Mouse (Mus musculus): ENCODE results near the gene Nr6a1. TPM values are rescaled to one million over a fixed set of nuclear protein-coding genes. Genes with fewer than 3 reads are reported as not detected.

Gene Nr6a1
- total RNA-seq, 2 experiments from 2014 or later = 5.6 to 7.0 TPM

DNA sequence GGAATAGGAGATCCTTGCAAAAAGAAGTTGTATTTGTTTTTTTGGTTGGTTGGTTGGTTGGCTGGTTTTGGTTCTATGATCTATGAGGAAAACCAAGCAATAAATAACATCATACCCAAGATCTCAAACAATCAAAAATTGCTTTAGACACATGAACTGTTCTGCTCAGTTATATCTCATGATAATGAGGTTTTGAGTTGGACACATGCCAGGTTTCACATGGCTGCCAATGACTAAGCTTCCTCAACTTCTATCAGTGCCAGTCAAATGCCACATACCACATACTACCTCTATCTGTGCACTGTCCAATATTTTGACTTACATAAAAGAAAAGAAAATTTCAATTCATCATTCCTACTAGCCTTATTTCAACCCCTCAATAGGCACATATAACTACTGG is 101.3 kb downstream of the Nr6a1 start:
- no peak for TF ChIP-seq CTCF (conservative IDR thresholded peaks at IDR 0.05)
- no peak for DNase-seq (ENCODE audit: low spot score in 2 of 2)
- Histone ChIP-seq H3K27ac (no peak overlapping the region), H3K4me3 (no peak overlapping the region)

DNA sequence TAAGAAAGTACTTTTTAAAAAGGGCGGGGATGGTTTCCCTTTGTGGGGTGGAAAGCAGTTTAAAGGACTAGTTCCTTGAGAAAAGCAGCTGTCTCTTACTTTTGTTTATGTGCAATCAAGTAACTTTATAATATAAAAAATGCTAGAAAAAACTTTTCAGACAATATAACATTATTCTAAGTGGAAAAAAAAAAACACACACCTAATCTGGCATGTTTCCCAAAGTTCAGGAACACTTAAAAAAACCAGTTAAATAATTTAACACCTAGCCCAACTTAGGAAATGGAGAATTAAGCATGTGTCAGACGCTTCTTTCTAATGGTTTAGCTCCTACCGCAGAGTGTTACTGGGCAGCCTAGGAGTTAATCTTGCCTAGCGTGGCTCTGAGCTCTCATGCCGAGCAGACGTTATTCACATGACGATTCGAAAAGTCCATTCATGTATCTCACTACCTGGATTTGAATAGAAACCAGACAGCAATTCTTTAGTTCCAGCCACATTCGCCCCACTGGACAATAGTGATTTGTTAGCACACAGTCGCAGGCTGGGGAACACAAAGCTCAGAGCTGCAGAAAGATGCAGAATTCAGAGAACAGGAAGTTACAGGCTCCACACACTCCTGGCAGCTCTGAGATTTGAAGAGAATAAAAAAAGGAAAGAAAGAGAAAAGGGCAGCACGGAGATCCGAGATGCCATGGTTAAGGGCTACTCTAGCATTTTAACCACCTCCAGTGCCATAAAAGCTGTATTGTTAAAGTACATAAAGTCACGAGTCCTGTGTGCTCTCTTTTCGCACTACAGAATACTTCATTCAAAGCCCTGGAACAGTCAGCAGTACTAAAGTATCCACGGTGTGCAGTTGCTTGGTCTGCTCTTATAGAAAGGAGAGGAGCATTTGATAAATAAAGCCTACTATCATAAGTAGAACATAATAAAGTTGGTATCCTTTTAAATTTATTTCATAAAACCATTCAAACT is 102.4 kb downstream of the Nr6a1 start:
- peak in 1 of 2 experiments; percentile 11 for DNase-seq (ENCODE audit: low spot score in 2 of 2)
- H3K4me3 ChIP-seq = peak overlapping the region; percentile 54
- H3K27ac ChIP-seq = peak overlapping the region; percentile 78
- TF ChIP-seq CTCF (conservative IDR thresholded peaks at IDR 0.05) = no peak

DNA sequence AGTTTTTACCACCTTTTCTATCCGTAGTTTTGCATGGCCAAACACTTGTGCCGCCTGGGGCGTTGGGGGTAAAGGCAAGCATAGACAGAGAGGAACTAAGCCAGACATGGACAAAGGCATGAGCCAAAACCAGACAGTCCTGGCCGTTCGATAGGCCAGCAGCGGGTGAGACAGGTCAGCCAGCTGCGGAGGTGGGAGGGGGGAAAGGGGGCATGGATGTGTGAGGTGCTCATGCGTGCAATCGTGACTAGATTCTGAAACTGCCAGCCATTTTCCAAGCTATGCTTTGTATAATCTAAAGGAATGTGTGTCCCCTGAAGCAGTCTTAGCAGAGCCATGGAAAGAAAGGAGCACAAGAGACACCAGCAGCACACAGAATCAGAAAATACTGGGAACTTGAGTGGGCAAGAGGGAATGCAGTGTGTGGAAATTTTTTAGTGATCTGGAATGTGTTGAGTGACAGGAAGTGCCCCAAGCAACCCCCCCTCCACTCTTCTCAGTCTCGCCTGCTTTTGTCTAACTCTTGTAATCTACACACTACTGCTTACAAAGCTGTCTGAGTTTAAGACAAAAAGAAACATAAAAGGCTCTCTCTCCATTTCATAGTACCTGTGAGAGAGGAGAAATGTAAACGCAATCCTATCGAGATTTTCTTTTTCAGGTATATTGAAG is 103.4 kb downstream of the Nr6a1 start:
- no peak for TF ChIP-seq CTCF (conservative IDR thresholded peaks at IDR 0.05)
- Histone ChIP-seq H3K27ac (peak overlapping the region; percentile 78), H3K4me3 (peak overlapping the region; percentile 54)
- peak; percentile 10 to 29 for DNase-seq (ENCODE audit: low spot score in 2 of 2)

DNA sequence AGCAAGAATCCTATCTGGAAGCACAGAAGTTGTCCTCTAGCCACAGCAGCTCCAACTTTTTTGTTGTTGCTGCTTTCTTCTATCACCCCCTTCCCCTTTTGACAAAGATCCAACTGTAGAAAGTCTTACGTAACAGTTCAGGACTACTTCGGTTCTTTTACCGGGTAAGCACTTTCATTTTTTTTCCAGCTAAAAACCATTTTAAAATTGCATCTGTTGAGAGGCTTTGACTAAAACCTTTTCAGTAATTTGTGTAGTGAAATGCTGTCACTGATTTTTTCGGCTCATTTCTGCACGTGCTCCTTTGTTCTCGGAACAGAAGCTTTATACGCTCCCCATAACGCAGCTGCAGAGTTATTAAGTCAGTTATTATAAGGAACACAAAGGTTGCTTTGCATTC is 104.1 kb downstream of the Nr6a1 start:
- no peak for DNase-seq (ENCODE audit: low spot score in 2 of 2)
- no peak for TF ChIP-seq CTCF (conservative IDR thresholded peaks at IDR 0.05)
- peak overlapping the region; percentile 78 for H3K27ac ChIP-seq
- H3K4me3 ChIP-seq = peak overlapping the region; percentile 54

DNA sequence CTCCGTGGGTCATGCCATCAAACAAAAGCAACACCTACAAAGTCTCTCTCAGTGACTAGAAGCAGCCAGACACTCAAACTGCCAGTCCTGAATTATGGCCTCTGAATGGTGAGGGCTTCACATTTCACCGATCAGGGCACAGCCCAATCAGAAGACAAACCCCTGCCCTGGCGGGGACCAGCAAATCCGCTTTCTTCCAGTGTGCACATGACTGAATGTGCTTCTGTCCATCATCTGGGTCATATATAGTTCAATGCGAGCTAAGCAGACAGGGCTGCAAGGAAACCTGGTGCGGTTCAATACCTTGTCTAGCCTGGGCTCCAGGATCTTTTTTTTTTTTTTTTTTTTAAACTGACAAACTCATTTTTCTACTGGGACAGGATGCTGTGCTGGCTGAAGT is 104.5 kb downstream of the Nr6a1 start:
- DNase-seq (ENCODE audit: low spot score in 2 of 2) = peak; percentile 14 to 20
- H3K27ac ChIP-seq = peak overlapping the region; percentile 78

DNA sequence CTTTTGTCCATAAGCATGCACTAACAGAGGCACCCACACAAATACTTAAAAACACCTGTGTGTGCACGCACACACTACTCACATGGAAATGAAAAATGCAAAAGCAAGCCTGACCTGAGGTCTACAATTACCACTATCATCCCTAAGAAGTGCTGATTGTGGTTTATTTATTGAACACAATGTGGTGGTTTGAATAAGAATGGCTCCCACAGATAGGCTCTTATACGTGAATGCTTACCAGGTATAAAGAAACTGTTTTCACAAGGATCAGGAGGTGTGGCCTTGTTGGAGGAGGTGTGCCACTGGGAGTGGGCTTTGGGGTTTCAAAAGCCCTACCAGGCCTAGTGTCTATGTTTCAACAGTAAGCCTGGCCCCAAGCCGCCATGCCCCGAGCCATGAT is 110.0 kb downstream of the Nr6a1 start:
- Histone ChIP-seq H3K4me3 (no peak overlapping the region), H3K27ac (no peak overlapping the region)
- no peak for TF ChIP-seq CTCF (conservative IDR thresholded peaks at IDR 0.05)
- DNase-seq (ENCODE audit: low spot score in 2 of 2) = no peak

More for the DNA sequence above, 104.5 kb downstream of the Nr6a1 start:
- no peak for TF ChIP-seq CTCF (conservative IDR thresholded peaks at IDR 0.05)
- peak overlapping the region; percentile 54 for H3K4me3 ChIP-seq

DNA sequence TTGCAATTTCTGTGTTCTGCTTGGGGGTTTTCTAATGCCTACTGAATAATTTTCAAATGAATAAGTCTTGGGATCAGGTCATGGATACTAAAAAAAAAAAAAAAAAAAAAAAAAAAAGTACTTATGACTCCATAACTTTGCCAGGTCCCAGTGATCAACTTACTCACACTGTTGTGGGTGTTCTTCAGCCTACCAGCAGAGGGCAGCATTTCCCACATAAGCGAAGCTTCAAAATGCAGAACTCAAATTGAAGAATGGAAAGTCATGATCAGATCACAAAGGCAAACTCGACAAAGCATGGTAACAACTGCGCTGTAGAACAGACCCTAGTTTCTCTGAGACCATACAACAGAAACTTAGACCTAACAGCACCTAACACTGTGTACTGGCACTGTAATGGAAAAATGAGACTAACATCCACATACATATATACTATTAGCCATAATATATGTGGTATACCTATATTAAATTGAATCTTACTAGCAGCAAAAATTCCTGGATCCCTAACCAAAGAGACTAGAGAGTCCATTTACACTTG is 130.3 kb downstream of the Nr6a1 start:
- TF ChIP-seq CTCF (conservative IDR thresholded peaks at IDR 0.05) = peak; percentile 91
- Histone ChIP-seq H3K27ac (no peak overlapping the region), H3K4me3 (no peak overlapping the region; the same call in 1 of the 2 replicates)

DNA sequence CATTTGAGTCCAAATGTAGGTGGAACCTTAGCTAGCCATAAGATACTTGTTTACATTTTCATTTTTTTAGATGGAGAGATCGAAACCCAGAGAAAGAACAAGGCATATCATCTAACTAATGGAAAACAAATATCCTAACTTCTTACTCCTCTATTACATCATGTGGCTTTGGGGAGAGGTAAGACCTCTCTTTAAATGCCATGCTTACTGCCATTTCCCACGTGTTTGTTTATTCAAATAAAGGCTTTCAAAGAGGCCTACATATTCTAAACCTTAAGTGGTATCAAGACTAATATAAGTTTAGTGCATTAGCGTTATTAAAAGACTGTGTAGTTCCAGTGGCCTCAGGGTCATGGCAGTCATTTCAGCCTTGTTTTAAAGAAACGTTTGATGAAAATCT is 140.2 kb downstream of the Nr6a1 start:
- H3K4me3 ChIP-seq = no peak overlapping the region
- TF ChIP-seq CTCF (conservative IDR thresholded peaks at IDR 0.05) = no peak
- no peak overlapping the region for H3K27ac ChIP-seq
- DNase-seq (ENCODE audit: low spot score in 2 of 2) = no peak

More for the DNA sequence above, 130.3 kb downstream of the Nr6a1 start:
- DNase-seq (ENCODE audit: low spot score in 2 of 2) = peak; percentile 67 to 74

DNA sequence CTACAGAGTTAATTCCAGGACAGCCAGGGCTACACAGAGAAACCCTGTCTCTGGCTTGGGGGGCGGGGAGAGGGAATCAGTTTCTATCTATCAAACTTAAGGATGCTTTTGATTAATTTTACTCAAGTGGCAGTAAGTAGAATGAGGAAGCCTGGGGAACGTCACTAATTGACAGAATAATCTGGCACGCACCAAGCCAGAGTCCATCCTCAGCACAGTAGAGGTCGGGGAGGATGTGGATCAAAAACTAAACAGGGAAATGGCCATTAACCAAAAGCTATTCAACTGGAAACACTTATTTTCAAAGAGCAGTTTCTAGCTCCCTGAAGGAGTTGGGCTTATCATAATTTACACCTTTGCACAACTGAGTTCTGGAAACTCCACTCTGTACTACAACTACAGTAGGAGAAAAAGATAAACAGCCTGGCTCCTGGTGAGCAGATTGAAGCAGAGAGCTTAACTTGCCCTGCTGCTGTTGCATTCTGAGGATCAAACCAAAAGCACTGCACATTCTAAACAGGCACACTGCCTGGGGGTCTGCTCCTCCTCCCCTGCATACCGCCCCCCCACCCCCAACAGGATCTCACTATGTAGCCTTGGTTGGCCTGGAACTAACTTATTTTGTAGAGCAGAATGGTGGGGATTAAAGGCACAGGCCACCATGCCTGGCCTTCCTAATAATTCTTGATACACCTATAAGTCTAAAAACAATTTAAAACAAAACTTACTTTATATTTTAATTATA is 141.1 kb downstream of the Nr6a1 start:
- no peak for TF ChIP-seq CTCF (conservative IDR thresholded peaks at IDR 0.05)
- Histone ChIP-seq H3K4me3 (no peak overlapping the region), H3K27ac (no peak overlapping the region)
- no peak for DNase-seq (ENCODE audit: low spot score in 2 of 2)

DNA sequence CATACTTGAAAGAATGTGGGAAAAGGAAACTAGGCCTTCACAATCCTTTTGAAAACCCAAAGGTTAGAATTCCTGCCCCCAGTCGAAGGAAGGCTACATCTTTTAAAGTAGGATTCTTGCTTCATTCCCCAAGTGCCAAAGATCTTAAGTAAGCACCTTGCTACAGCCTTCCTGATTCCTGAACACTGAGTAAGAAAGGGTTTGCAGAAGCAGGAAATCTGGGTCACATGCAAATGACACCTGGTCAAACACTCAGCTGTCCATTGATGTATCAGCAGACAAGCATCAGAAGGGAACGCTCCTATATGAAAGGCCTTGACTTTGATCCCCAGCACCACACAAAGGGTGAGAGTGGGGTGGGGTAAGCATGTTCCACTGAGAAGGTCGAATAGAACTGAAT is 142.4 kb downstream of the Nr6a1 start:
- no peak for TF ChIP-seq CTCF (conservative IDR thresholded peaks at IDR 0.05)
- H3K4me3 ChIP-seq = no peak overlapping the region
- no peak for DNase-seq (ENCODE audit: low spot score in 2 of 2)
- no peak overlapping the region for H3K27ac ChIP-seq

DNA sequence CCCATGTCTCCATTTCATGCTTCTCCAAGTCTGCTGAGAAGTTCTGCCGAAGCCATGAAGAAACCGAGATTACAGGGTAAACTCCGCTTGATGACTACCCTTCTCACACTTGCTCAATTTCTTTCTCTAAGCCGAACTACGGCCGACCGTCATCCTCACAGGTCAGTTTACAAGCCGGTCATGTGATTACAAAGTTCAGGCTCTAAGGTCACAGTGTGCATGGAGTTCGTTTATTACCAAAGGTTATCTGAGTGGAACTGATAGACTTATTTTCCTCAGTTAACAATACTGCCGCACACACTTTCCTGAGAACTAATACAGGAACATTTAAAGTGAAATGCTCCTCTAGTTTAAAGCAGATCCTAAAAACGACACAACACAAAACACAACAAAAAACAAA is 143.1 kb downstream of the Nr6a1 start:
- no peak for DNase-seq (ENCODE audit: low spot score in 2 of 2)
- H3K27ac ChIP-seq = no peak overlapping the region
- no peak for TF ChIP-seq CTCF (conservative IDR thresholded peaks at IDR 0.05)
- no peak overlapping the region for H3K4me3 ChIP-seq

DNA sequence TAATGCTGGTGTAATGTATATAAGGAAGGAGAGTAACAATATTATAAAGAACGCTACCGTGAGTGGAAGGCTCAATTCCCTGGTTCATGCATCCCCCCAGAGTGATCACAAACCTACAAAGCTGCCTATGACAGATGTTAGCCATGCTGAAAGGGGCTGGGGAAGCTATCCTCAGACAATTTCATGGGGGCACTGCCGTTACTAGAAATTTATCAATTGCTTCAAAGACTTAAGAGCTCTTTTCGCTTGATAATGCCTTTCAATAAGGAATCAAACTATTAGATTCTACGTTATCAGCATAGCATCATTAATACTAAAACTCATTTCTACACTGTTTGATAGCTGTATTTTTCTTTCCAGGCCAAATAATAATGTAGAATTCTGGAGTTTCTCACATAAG is 144.1 kb downstream of the Nr6a1 start:
- Histone ChIP-seq H3K27ac (no peak overlapping the region), H3K4me3 (no peak overlapping the region)
- no peak for TF ChIP-seq CTCF (conservative IDR thresholded peaks at IDR 0.05)
- DNase-seq (ENCODE audit: low spot score in 2 of 2) = no peak
